Mouse (Mus musculus): Measurements from ENCODE around the gene Rragb. TPM values are rescaled to one million over a fixed set of nuclear protein-coding genes. Genes with fewer than 3 reads are reported as not detected.
A peak's percentile ranks its signal among the peaks of the same experiment; 100 is the strongest.
"Not testable (repeated sequence)": the region's sequence is repeated elsewhere in the genome, so short reads cannot be mapped to it uniquely, and the experiment has no call there.

Rragb gene
- total RNA-seq (2021) = 1 to 10 TPM; 2.8 to 4.6 TPM

- intact Hi-C loops (cut with DNase I) = no loop called here
- peak; percentile 24 to 36 for DNase-seq
Measured at GRCm38 (mm10) chrX:153139734-153140515, at the start of gene Rragb. Gene Rragb (plus strand): TSS chrX:153139981.

DNA sequence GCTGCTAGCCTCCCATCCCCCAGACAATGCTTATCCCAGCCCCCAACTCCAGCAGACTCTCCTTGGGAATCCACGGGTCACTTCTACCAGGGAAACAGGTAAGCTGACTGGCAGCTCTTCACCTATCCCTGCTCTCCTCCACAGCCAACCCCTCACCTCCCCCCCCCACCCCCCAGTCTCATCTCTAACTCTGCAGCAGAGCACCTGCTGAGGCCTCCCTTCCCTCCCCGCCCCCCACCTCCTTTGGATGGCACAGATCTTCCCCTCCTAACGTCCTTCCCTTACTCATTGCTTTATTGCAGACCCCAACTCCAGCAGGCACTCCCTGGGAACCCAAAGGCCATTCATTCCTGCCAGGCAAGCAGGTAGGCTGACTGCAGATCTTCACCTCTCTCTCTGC, 21.3 kb upstream of the Rragb start, which contains the start of gene Foxr2:
Foxr2 (plus strand) TSS at position 301 of the 400 bp plus-strand sequence.
- intact Hi-C loops (cut with DNase I) = no loop called here
- no peak for DNase-seq

- no peak for DNase-seq
- intact Hi-C loops (cut with DNase I) = no loop called here
Measured at GRCm38 (mm10) chrX:153119013-153119412, 20.8 kb upstream of the Rragb start.

DNA sequence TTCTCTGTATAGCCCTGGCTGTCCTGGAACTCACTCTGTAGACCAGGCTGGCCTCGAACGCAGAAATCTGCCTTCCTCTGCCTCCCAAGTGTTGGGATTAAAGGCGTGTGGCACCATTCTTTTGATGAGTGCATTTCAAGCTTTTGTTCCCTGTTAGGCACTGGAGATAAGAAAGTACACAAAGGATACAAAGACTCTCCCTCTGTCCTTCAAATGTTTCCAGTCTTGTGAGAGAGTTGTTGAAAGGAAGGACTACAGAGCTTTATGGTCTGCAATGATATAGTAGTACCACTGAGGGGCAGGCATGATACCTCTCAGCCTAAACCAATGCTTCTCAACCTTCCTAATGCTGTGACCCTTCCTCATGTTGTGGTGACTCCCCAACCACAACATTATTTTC, 2.9 kb downstream of the Rragb start:
- DNase-seq = no peak
- intact Hi-C loops (cut with DNase I) = no loop called here

DNA sequence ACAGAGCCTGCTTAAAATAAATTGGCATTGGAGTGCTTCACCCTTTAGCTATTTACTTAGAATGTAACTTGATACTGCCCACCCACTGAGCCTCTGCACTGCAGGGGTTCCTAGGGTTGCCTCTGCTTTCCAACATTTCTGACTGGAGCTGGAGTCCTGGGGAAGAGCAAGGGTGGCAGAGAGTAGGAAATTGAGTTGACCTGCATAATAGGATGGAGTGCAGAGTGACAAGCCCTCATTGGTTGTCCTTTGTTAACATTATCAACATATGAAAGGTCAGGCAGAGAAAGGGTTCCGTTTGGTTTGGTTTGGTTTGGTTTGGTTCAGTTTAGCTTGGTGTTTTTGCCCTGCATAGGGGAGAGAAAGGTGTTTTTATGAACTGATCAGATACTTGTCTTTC, 12.0 kb downstream of the Rragb start:
- intact Hi-C loops (cut with DNase I) = no loop called here
- DNase-seq = no peak

DNA sequence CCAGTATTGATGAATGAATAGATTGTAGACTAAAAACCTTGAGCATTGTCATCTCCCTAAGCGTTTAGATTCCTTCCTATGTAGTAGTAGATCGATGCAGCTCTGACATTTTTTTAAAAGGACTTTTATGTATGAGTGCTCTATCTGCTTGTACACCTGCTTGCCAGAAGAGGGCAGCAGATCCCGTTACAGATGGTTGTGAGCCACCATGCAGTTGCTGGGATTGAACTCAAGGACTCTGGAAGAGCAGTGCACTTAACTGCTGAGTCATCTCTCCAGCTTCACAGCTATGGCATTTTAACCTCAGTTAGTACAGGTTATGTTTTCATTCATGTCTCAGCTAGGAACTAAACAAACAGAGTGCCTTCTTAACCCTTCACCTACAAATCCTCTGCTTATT, 15.5 kb downstream of the Rragb start:
- intact Hi-C loops (cut with DNase I) = loop anchor here (1.0 kb wide), 1 partner anchor 211 kb away; no protein-coding TSS in a partner anchor
- peak in 1 of 2 experiments; percentile 4 for DNase-seq

DNA sequence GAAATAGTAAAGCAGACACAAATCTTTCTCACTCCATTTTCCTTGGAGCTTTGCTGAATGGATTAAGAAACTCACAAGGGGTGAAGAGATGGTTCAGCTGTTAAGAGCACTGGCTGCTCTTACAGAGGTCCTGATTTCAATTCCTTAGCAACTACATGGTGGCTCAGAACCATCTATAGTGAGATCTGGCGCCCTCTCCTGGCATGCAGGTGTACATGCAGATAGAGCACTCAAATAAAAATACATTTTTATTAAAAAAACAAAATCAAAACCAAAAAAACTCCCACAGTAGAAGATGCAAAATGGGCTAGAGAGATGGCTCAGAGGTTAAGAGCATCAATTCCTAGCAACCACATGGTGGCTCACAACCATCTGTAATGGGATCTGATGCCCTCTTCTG, 35.0 kb downstream of the Rragb start:
- peak in 1 of 2 experiments; percentile 1 for DNase-seq
- intact Hi-C loops (cut with DNase I) = no loop called here

DNA sequence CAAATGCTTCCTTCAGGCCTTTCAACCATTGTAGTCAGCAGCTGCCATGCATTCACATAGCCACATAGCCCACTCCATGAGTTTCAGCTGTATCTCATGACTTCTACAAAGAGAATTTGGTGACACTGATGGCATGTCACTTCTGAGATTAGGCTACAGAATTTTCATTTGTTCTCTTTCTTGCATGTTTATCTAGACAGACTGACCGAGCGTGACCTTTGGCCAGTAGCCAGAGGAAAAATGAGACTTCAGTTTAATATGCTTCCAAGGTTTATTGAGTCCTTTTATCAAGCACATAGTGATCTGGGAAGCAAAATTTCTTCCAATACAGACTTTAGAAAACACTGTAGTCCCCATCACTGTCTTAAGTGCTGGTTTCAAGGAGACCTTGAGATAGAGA, 42.4 kb downstream of the Rragb start:
- intact Hi-C loops (cut with DNase I) = no loop called here
- DNase-seq = no peak

- intact Hi-C loops (cut with DNase I); DNase-seq: not testable (repeated sequence)
Measured at GRCm38 (mm10) chrX:153199185-153199584, 59.4 kb downstream of the Rragb start.

- DNase-seq = no peak
- intact Hi-C loops (cut with DNase I) = no loop called here
Measured at GRCm38 (mm10) chrX:153211101-153211500, 71.3 kb downstream of the Rragb start.

Other genes with a start within 250 kb of the Rragb start
- not detected for gene Usp51, start 133.5 kb upstream of the Rragb start, total RNA-seq (2021)
- gene Mageh1, start 102.4 kb upstream of the Rragb start, total RNA-seq (2021) = 10 to 100 TPM in 1 of 2 experiments, 1 to 10 TPM in 1; 8.9 to 11.0 TPM
- gene Foxr2, start 21.2 kb upstream of the Rragb start, total RNA-seq (2021) = not detected
- gene Klf8, start 97.5 kb downstream of the Rragb start, total RNA-seq (2021) = under 1 TPM; 0.17 to 0.19 TPM

Measured in heart, postnatal 36 days (tissue).